Mouse (Mus musculus) neutrophil, adult 59 days (primary cell): Measurements from ENCODE around the gene Fgr. TPM values are rescaled to one million over a fixed set of nuclear protein-coding genes. Genes with fewer than 3 reads are reported as not detected.

ENCODE experiments used
- total RNA-seq, 2 experiments: library from RNA; stranded (reverse); gene quantifications; 1 replicate in 1 of 2; 2 replicates in 1 of 2; pipeline ENCODE4 v1.2.4; 2023

The Fgr gene
- 100 to 1,000 TPM; 281 to 295 TPM for total RNA-seq

GRCm38 (mm10) chr4:132973814-132974398 is at the start of gene Fgr:
Gene Fgr, plus strand, starts transcription at chr4:132974095.

GRCm38 (mm10) chr4:133011028-133011820 is 37.3 kb downstream of the Fgr start, which contains the start of gene Ahdc1:
Gene Ahdc1, plus strand, starts transcription at chr4:133011260.

Other genes starting within 250 kb of the Fgr start
- gene Xkr8, start 241.5 kb upstream of the Fgr start, total RNA-seq = 1 to 10 TPM; 3.1 to 4.8 TPM
- 1 to 10 TPM; 1.7 to 2.5 TPM for gene Smpdl3b, start 216.8 kb upstream of the Fgr start, total RNA-seq
- gene Rpa2, start 205.8 kb upstream of the Fgr start, total RNA-seq = 10 to 100 TPM; 33.9 to 38.0 TPM
- gene Themis2, start 177.7 kb upstream of the Fgr start, total RNA-seq = 100 to 1,000 TPM; 175 to 186 TPM
- gene Ppp1r8, start 130.9 kb upstream of the Fgr start, total RNA-seq = 10 to 100 TPM; 21.7 to 24.6 TPM
- gene Stx12, start 89.6 kb upstream of the Fgr start, total RNA-seq = 10 to 100 TPM; 17.9 to 20.8 TPM
- 10 to 100 TPM; 24.7 to 25.6 TPM for gene Fam76a, start 51.5 kb upstream of the Fgr start, total RNA-seq
- gene Ahdc1, start 37.2 kb downstream of the Fgr start, total RNA-seq = 1 to 10 TPM; 6.8 to 8.5 TPM
- gene Wasf2, start 156.4 kb downstream of the Fgr start, total RNA-seq = 100 to 1,000 TPM; 277 to 285 TPM
- gene Cd164l2, start 238.0 kb downstream of the Fgr start, total RNA-seq = not detected
- under 1 TPM in 1 of 2 experiments, not detected in 1; 0.80 TPM for gene Gpr3, start 238.4 kb downstream of the Fgr start, total RNA-seq